Mouse (Mus musculus) olfactory bulb, adult 2 months (tissue): ENCODE data around the gene Mybl2. TPM values are rescaled to one million over a fixed set of nuclear protein-coding genes. Genes with fewer than 3 reads are reported as not detected.

Source experiments
- H3K27ac ChIP-seq: fragments of 200-500 bp; 2 replicates; pipeline ENCODE4 v1.5.1; 2012; ENCODE audit warnings: low read depth, low read length; ENCODE audit not compliant: insufficient read depth
- H3K4me1 ChIP-seq: fragments of 200-500 bp; 2 replicates; pipeline ENCODE4 v1.6.1; 2012; ENCODE audit warnings: low read length; ENCODE audit not compliant: control insufficient read depth, insufficient read depth
- H3K4me3 ChIP-seq: fragments of 200-500 bp; 2 replicates; pipeline ENCODE4 v1.5.1; 2012; ENCODE audit warnings: mild to moderate bottlenecking, low read depth, low read length, moderate library complexity; ENCODE audit not compliant: insufficient read depth
- CTCF ChIP-seq: fragments of 200-500 bp; IDR thresholded peaks from 2 replicates; pipeline ENCODE4 v1.5.1; 2012; ENCODE audit warnings: low read depth, mild to moderate bottlenecking, low read length, moderate library complexity; ENCODE audit not compliant: insufficient read depth
- POLR2A ChIP-seq: fragments of 200-500 bp; IDR thresholded peaks from 2 replicates; pipeline ENCODE4 v1.6.1; 2012; ENCODE audit warnings: mild to moderate bottlenecking, low read depth, low read length, moderate library complexity; ENCODE audit not compliant: insufficient read depth
- WGBS: fragments of 180-500 bp; shearing (Covaris S2); methylation state at CpG from one replicate; pipeline ENCODE4 v1.1.7; 2018; 5-methylcytosine and 5-hydroxymethylcytosine counted together
- polyA plus RNA-seq: library from polyadenylated mRNA; stranded (reverse); fragments of >200 nt; gene quantifications from 2 replicates; pipeline ENCODE4 v1.2.4, GENCODE M21; 2012; ENCODE audit warnings: low replicate concordance; ENCODE audit not compliant: missing spikeins, insufficient read depth, insufficient read length

Mybl2 gene
- polyA plus RNA-seq, 1 experiment, result not detected

DNA sequence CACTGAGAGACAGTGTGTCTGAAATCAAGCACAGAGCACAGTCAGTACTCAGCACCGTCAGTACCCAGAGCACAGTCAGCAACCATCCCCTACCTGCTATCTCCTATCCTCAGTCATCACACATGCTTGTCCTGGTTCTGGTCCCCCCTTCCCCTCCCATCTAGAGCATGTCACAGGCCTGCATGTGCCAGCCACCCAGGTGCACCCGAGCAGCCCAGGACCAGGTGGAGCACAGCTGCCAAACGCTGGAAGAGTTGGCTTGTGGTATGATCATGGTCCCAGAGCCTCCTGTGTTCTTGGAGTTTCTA, 66.8 kb downstream of the Mybl2 start:
- TF ChIP-seq POLR2A, result no peak
- TF ChIP-seq CTCF, result no peak
- H3K4me3 ChIP-seq, result no peak overlapping the region
- 93% methylated on average over 3 of the region's 3 CpGs for WGBS
- H3K27ac ChIP-seq, result no peak overlapping the region
- H3K4me1 ChIP-seq, result peaks cover 12% of the 10 kb centered on the region

DNA sequence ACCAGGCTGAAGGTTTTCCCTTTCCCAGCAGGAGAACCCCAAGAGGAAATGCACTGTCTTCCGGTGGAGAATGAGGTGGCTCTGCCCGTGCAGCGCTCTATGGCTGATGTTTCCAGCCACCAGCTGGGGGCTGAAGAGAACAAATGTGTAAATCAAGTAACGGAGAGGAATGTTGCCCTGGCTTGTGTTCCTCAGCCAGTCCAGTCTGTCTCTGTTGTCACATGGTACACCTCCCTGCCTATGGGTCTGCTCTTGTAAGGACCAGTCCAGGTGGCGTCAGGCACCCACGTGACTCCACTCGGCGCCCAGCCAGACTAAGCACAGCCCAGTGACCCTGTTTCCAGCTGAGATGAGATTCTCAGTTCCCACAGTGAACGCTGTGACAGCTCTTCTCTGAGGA, 67.8 kb downstream of the Mybl2 start:
- Histone ChIP-seq H3K4me3 (no peak overlapping the region), H3K4me1 (peaks cover 12% of the 10 kb centered on the region), H3K27ac (no peak overlapping the region)
- 28% methylated on average over 9 of the region's 9 CpGs for WGBS
- TF ChIP-seq CTCF (no peak), POLR2A (no peak)

GRCm38 (mm10) chr2:163123496-163123895, 69.0 kb downstream of the Mybl2 start:
- TF ChIP-seq CTCF (no peak), POLR2A (no peak)
- H3K27ac ChIP-seq, result no peak overlapping the region
- peaks cover 12% of the 10 kb centered on the region for H3K4me1 ChIP-seq
- whole genome bisulfite sequencing, result 91% methylated on average over 5 of the region's 5 CpGs
- H3K4me3 ChIP-seq, result no peak overlapping the region

GRCm38 (mm10) chr2:163130837-163131236, 76.3 kb downstream of the Mybl2 start:
- Histone ChIP-seq H3K4me3 (no peak overlapping the region), H3K4me1 (no peaks in the 10 kb centered on the region), H3K27ac (no peak overlapping the region)
- no peak for TF ChIP-seq POLR2A
- TF ChIP-seq CTCF, result no peak
- WGBS, result 87% methylated on average over 5 of the region's 5 CpGs

DNA sequence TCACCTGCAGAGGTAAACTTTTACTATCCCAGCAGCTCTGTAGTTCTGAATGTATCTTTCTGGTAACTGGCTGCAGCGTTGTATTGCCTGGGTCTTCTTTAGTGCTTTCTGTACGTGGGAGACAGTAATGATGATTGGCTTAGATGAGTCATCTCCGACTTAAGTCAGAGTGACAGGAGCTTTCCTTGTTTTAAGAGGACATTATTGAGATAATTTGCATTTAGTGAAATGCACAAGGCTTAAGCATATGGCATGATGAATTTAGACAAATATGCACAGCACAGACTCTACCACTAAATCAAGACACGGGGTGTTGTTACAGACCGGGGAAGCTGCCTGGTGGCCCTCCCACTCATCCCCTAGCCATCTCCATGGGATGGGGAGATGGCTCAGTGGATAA, 77.8 kb downstream of the Mybl2 start:
- Histone ChIP-seq H3K4me3 (no peak overlapping the region), H3K4me1 (peaks cover 5% of the 10 kb centered on the region), H3K27ac (no peak overlapping the region)
- no peak for TF ChIP-seq POLR2A
- TF ChIP-seq CTCF, result no peak
- WGBS, result 87% methylated on average over 5 of the region's 5 CpGs

Other genes with a start within 250 kb of the Mybl2 start
- 181 TPM in 1 of 2 replicates, not detected in the other for gene Srsf6, start 123.2 kb upstream of the Mybl2 start, polyA plus RNA-seq
- gene L3mbtl1, start 111.2 kb upstream of the Mybl2 start, polyA plus RNA-seq, result not detected in 2 replicates
- gene Sgk2, start 67.4 kb upstream of the Mybl2 start, polyA plus RNA-seq, result not detected in 2 replicates
- not detected in 2 replicates for gene Ift52, start 37.3 kb upstream of the Mybl2 start, polyA plus RNA-seq
- gene Gtsf1l, start 33.2 kb downstream of the Mybl2 start, polyA plus RNA-seq, result not detected in 2 replicates
- gene Tox2, start 148.4 kb downstream of the Mybl2 start, polyA plus RNA-seq, result not detected in 2 replicates